Mouse (Mus musculus): ENCODE measurements around the gene Arpp21.

Arpp21 gene

GRCm38 (mm10) chr9:112124667-112125066 lies 111.1 kb downstream of the Arpp21 start:
- in situ Hi-C loops (cut with MboI; ENCODE audit: low pct_unique_long_range_greater_than_20kb in 1 of 2, low sequenced_read_pairs in 2 of 2, unreplicated experiment in 1 of 2), result no loop called here

- in situ Hi-C loops (cut with MboI; ENCODE audit: low pct_unique_long_range_greater_than_20kb in 1 of 2, low sequenced_read_pairs in 2 of 2, unreplicated experiment in 1 of 2), result no loop called here
These were observed 111.6 kb downstream of the Arpp21 start for GRCm38 (mm10) chr9:112124184-112124583.

- in situ Hi-C loops (cut with MboI; ENCODE audit: low pct_unique_long_range_greater_than_20kb in 1 of 2, low sequenced_read_pairs in 2 of 2, unreplicated experiment in 1 of 2), result no loop called here
These were observed 112.3 kb downstream of the Arpp21 start for GRCm38 (mm10) chr9:112123421-112123828.

- in situ Hi-C loops (cut with MboI; ENCODE audit: low pct_unique_long_range_greater_than_20kb in 1 of 2, low sequenced_read_pairs in 2 of 2, unreplicated experiment in 1 of 2), result no loop called here
These were observed 116.2 kb downstream of the Arpp21 start for GRCm38 (mm10) chr9:112119535-112119934.

GRCm38 (mm10) chr9:112119106-112119433 lies 116.7 kb downstream of the Arpp21 start:
- in situ Hi-C loops (cut with MboI; ENCODE audit: low pct_unique_long_range_greater_than_20kb in 1 of 2, low sequenced_read_pairs in 2 of 2, unreplicated experiment in 1 of 2), result no loop called here

GRCm38 (mm10) chr9:112118411-112119105 lies 117.2 kb downstream of the Arpp21 start:
- in situ Hi-C loops (cut with MboI; ENCODE audit: low pct_unique_long_range_greater_than_20kb in 1 of 2, low sequenced_read_pairs in 2 of 2, unreplicated experiment in 1 of 2), result no loop called here

GRCm38 (mm10) chr9:112117632-112118410 lies 117.9 kb downstream of the Arpp21 start:
- in situ Hi-C loops (cut with MboI; ENCODE audit: low pct_unique_long_range_greater_than_20kb in 1 of 2, low sequenced_read_pairs in 2 of 2, unreplicated experiment in 1 of 2), result no loop called here

GRCm38 (mm10) chr9:112111610-112112009 lies 124.1 kb downstream of the Arpp21 start:
- in situ Hi-C loops (cut with MboI; ENCODE audit: low pct_unique_long_range_greater_than_20kb in 1 of 2, low sequenced_read_pairs in 2 of 2, unreplicated experiment in 1 of 2), result no loop called here

- in situ Hi-C loops (cut with MboI; ENCODE audit: low pct_unique_long_range_greater_than_20kb in 1 of 2, low sequenced_read_pairs in 2 of 2, unreplicated experiment in 1 of 2), result no loop called here
These were observed 132.9 kb downstream of the Arpp21 start for GRCm38 (mm10) chr9:112102852-112103192.

- in situ Hi-C loops (cut with MboI; ENCODE audit: low pct_unique_long_range_greater_than_20kb in 1 of 2, low sequenced_read_pairs in 2 of 2, unreplicated experiment in 1 of 2), result no loop called here
These were observed 133.4 kb downstream of the Arpp21 start for GRCm38 (mm10) chr9:112102155-112102851.

GRCm38 (mm10) chr9:112100841-112101595 lies 134.7 kb downstream of the Arpp21 start:
- in situ Hi-C loops (cut with MboI; ENCODE audit: low pct_unique_long_range_greater_than_20kb in 1 of 2, low sequenced_read_pairs in 2 of 2, unreplicated experiment in 1 of 2), result no loop called here

- in situ Hi-C loops (cut with MboI; ENCODE audit: low pct_unique_long_range_greater_than_20kb in 1 of 2, low sequenced_read_pairs in 2 of 2, unreplicated experiment in 1 of 2), result no loop called here
These were observed 137.5 kb downstream of the Arpp21 start for GRCm38 (mm10) chr9:112098267-112098666.

GRCm38 (mm10) chr9:112095708-112096107 lies 140.0 kb downstream of the Arpp21 start:
- in situ Hi-C loops (cut with MboI; ENCODE audit: low pct_unique_long_range_greater_than_20kb in 1 of 2, low sequenced_read_pairs in 2 of 2, unreplicated experiment in 1 of 2), result no loop called here

- in situ Hi-C loops (cut with MboI; ENCODE audit: low pct_unique_long_range_greater_than_20kb in 1 of 2, low sequenced_read_pairs in 2 of 2, unreplicated experiment in 1 of 2), result no loop called here
These were observed 140.5 kb downstream of the Arpp21 start for GRCm38 (mm10) chr9:112095198-112095597.

GRCm38 (mm10) chr9:112078903-112079302 lies 156.8 kb downstream of the Arpp21 start:
- in situ Hi-C loops (cut with MboI; ENCODE audit: low pct_unique_long_range_greater_than_20kb in 1 of 2, low sequenced_read_pairs in 2 of 2, unreplicated experiment in 1 of 2), result no loop called here

- in situ Hi-C loops (cut with MboI; ENCODE audit: low pct_unique_long_range_greater_than_20kb in 1 of 2, low sequenced_read_pairs in 2 of 2, unreplicated experiment in 1 of 2), result no loop called here
These were observed 157.3 kb downstream of the Arpp21 start for GRCm38 (mm10) chr9:112078453-112078852.

- in situ Hi-C loops (cut with MboI; ENCODE audit: low pct_unique_long_range_greater_than_20kb in 1 of 2, low sequenced_read_pairs in 2 of 2, unreplicated experiment in 1 of 2), result no loop called here
These were observed 160.5 kb downstream of the Arpp21 start for GRCm38 (mm10) chr9:112075273-112075672.

GRCm38 (mm10) chr9:112074872-112075271 lies 160.9 kb downstream of the Arpp21 start:
- in situ Hi-C loops (cut with MboI; ENCODE audit: low pct_unique_long_range_greater_than_20kb in 1 of 2, low sequenced_read_pairs in 2 of 2, unreplicated experiment in 1 of 2), result no loop called here

GRCm38 (mm10) chr9:112071368-112071767 lies 164.4 kb downstream of the Arpp21 start:
- in situ Hi-C loops (cut with MboI; ENCODE audit: low pct_unique_long_range_greater_than_20kb in 1 of 2, low sequenced_read_pairs in 2 of 2, unreplicated experiment in 1 of 2), result no loop called here

All from mouse embryonic stem cell (cell line).